Mouse (Mus musculus) c-Kit-positive CD71-positive TER-119-negative erythroid progenitor cells, embryonic 14.5 days (primary cell): ENCODE data around the gene Abca7.
"Not testable (repeated sequence)": the region's sequence is repeated elsewhere in the genome, so short reads cannot be mapped to it uniquely, and the experiment has no call there.

Experiments
- DNase-seq: peaks from one replicate; pipeline ENCODE4 v3.0.0-alpha.2; 2013; ENCODE audit warnings: low read depth

Gene Abca7

DNA sequence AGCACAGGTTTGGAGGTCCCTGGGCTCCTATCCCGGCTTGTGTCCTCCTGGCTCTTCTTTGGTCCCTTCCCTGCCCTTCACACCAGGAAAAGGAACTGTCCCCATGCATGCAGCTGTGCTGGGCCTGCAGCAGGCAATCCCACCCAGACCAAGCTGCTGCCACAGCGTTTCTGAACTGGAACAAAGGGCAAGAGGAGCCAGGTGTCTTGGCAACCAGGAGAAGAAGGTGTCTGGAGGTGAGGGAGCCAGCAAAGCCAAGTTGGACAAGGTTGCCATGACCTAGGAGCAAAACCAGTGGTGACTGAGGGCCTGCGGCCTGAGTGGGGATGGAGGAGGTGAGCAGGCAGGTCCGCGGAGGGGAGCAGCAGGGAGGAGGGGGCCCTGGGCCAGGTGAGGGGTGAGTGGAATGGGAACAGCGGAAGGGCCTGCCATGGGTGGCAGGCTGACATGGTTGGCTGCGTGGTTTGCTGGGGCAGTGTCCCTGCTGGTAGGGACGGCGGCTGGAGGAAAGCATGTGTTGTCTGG, 50.8 kb downstream of the Abca7 start, which contains the start of gene Gpx4:
Gene Gpx4, plus strand, starts transcription at position 126 of the 525 bp plus-strand sequence.
- no peak for DNase-seq

DNA sequence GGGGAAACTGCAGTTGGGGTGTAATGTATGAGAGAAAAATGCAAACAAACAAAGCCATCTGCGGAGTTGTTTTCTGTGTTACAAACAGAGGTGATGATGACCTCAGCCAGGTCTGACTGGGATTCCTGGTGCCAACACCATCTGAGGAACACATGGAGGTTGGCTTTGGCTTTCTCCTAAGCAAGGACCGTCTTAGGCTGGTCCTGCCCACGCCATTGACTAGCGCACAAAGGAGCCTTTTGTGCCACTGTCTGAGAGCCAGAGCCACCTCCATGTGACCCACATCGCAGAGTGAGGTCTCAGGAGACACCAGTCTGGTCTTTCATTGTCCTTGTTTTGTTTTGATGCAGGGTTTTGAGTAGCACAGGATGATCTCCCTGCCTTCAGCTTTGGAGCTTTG, 52.1 kb downstream of the Abca7 start:
- DNase-seq = no peak

DNA sequence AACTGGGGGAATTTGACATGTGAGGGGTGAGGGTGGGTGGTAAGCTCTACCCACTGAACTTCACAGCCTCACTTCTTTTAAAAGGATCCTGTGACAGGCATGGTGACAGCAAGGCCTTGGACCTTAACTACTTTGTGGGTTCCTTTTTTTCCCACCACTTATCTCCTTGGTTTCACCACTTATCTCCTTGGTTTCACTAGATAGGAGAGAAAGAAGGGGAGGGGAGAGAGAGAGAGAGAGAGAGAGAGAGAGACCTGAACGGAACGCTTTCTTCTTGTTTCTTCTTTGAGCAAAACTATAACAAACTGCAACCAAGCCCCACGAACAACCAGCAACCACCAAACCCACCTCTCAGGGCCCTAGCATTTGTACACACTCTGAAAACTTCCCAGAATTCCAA, 52.5 kb downstream of the Abca7 start:
- DNase-seq = no peak

DNA sequence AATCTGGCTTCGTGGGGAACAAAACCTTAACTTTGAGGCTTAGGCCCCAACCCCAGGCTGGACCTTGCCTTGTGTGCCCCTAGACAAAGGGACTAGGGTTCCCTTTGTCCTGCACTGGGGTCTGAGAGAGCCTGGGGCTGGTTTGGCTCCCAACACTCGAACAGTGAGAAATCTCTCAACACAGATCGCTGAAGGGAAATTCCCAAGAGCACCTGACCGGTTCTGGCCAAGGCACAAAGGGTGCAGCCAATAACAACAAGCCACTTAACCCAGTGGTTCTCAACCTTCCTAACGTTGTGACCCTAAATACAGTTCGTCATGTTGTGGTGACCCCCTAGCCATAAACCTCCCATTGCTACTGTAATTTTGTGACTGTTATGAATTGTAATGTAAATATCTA, 54.0 kb downstream of the Abca7 start:
- DNase-seq = no peak

DNA sequence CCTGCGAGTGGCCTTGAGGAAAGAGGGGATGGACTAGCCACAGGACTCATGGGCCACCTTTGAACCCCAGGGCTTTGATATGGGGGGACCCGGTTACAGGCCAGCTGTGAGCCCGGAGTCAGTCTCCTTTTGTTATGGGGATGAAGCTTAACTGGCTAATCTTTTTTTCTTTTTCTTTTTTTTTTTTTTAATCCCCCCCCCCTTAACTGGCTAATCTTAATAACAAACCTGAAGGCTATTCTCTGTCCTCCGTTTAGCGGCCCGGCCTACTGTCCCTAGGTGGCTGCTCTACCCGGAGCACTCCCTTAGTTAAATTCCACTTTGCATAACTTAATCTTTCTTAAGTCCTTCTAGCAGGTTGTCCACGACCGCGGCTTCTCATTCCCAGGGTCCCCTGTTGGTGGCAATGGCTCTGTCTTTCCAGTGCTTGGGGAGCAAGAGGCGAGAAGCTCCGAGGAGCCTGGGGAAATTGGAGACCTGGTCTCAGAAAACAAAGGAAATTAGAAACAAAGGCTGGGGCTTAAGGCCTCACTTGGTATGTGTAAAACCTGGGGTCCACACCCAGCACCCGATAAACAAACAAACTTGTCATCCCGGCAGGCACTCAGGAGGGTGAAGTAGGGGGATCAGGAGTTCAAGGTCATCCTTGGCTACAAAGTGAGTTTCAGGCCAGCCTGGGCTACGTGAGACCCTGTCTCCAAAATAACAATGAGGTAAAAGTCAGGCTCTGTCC, 54.8 kb downstream of the Abca7 start:
- DNase-seq = no peak

DNA sequence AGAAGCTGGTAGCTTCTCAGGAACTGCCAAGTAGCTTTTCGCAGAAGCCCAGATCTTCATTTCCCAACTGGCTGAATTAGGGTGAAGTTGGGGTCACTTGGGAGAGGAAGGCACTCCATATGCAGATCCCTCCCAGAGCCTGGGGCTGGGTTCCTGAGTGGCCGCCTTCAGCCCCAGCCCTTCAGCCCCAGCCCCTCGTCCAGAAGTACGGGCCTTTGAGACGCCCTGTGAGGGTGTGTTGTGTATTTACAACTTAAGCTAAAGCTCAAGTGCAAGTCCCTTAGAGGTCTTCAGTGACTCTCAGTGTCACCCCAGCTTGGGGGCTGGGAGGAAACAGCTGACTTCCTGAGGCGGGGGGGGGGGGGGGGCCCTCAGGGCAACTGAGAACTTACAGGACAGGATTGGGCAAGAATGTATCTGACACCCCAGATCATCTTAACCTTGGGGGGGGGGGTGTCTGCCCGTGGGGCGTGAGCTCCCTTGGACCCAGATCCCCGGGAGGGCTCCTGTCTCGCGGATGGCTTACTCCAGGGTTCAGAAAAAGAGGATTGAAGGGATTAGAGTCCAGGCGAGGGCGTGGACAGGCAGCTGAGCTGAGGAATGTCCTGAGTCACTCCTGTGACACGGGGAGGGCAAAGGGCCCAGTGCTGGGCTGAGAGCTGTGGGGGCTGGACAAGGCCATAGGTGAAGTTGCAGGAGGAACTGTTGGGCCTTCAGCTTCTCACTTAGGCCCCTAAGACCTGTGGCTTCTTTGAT, 55.5 kb downstream of the Abca7 start:
- DNase-seq = no peak

DNA sequence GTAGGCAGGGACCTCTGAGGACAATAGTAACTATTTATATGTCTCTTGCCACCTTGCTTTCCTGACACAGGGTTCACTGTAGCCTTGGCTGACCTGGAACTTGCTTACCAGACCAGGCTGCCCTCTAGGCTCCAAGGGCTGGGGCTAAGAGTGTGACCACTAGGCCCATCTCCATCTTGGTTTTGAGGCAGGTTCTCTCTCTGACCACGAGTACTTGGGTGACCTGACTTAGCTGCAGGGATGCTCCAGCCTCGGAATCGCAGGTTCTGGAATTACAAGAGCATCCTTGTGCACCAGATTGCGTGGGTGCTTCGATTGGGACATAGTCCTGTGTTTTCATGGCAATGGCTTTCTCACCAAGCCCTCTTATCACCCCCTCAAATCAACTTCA, 56.1 kb downstream of the Abca7 start:
- no peak for DNase-seq

DNA sequence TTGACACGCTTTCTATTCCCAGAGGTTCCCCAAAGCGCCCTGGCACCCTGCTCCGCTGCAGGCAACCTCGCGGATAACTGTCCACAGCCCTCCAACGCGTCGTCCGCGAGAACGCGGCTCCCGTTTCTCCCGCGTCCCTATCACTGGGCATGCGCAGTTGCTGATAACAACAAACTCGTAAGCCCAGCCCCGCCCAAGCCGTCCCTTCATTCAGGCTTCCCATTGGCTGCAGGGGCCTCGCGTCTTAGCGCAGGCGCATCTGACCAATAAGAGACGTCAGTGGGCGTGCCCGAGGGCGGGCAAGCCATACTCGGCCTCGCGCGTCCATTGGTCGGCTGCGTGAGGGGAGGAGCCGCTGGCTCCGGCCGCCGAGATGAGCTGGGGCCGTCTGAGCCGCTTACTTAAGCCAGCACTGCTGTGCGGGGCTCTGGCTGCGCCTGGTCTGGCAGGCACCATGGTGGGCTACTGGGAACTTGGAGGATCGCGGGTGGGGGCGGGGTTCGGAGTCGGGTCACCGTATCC, 57.0 kb downstream of the Abca7 start:
- peak; percentile 100 for DNase-seq

DNA sequence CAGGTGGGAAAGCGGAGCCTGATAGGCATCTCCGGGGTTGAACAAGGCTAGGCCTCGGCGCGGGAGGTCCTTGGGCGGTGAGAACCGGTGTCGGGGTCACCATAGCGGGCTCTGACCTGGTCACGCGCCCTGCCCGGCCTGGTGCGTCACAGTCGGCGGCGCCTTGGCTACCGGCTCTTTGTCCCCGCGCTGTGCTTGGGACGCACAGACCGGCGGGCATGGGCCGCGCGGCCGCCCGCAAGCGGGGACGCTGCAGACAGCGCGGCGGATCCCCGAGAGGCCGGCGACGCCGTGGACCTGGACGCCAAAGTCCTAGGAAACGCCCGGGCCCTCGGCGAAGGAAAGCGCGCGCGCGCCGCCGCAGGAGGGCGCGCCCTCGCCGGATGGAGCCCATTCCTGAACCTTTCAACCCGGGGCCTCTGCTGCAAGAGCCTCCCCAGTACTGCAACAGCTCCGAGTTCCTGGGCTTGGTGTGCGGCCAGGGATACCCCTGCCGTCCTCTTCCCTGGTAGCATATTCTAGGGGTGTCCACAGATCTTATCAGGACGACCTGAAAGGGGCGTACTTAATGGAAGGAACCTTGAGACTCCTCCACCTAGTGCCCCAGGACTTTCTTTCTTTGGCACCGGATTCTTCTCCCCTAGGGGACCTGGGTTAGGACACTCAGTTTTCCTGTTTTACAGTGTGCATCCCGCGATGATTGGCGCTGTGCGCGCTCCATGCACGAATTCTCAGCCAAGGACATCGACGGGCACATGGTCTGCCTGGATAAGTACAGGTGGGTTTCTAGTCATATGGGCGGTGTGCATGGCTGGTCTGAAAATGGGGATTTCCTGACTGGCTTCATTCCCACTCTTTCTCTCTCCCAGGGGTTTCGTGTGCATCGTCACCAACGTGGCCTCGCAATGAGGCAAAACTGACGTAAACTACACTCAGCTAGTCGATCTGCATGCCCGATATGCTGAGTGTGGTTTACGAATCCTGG, 57.8 kb downstream of the Abca7 start:
- DNase-seq = peak; percentile 53

DNA sequence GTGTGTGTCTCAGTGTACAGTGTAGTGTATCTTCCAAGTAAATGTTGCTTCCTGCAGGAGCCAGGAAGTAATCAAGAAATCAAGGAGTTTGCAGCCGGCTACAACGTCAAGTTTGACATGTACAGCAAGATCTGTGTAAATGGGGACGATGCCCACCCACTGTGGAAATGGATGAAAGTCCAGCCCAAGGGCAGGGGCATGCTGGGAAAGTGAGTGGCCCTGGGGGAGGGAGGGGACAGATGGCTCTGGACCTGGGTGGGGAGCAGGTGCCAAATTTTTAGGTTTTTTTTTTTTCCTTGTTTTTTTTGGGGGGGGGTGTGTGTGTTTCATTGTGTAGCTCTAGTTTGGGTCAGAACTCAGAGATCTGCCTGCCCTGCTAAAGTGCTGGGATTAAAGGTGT, 58.6 kb downstream of the Abca7 start:
- not testable (repeated sequence) for DNase-seq

DNA sequence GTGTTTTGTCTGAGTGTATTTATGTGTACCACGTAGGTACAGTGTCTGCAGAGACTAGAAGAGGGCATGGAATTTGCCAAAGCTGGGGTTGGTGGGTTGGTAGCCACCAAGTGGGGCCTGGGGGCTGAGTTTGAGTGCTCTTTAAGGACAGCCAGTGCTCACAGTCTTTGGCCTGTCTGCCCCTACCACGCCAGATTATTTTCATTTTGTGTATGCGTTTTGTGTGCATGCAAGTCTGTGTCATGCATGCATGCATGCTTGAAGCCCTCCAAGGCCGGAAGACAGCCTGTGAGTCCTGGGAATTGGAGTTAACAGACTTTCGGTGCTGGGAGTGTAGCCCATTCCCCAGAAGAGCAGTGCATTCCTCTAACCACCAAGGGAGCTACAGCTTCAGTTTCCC, 59.1 kb downstream of the Abca7 start:
- no peak for DNase-seq

DNA sequence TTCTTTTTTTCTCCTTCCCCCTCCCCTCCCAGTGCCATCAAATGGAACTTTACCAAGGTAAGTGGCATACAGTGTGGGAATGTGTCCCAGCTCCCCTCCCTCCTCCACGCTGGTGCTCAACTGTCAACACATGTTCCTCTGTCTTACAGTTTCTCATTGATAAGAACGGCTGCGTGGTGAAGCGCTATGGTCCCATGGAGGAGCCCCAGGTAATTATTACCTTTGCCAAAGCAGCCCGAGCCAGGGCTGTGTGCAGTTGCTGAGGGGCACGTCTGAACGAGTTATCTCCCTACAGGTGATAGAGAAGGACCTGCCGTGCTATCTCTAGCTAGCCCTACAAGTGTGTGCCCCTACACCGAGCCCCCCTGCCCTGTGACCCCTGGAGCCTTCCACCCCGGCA, 59.6 kb downstream of the Abca7 start:
- no peak for DNase-seq

DNA sequence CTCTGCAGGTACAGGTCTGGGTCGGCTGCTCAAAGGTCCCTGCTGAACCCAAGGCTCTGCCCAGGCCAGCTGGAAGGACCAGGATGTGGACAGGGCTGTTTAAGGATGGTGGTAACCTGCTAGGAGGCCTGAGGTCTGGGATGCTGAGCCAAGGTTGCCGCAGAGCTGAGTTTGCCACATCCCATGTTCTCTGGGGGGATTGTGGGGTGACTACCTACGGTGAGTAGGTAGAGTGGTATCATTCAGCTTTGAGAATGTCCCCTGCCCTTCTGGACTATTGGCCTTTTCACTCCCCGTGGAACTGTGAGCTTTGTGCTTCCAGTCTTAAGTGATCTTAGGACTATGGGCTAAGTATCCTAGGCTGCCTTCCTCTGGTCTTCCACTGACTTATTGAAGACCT, 60.2 kb downstream of the Abca7 start:
- no peak for DNase-seq

DNA sequence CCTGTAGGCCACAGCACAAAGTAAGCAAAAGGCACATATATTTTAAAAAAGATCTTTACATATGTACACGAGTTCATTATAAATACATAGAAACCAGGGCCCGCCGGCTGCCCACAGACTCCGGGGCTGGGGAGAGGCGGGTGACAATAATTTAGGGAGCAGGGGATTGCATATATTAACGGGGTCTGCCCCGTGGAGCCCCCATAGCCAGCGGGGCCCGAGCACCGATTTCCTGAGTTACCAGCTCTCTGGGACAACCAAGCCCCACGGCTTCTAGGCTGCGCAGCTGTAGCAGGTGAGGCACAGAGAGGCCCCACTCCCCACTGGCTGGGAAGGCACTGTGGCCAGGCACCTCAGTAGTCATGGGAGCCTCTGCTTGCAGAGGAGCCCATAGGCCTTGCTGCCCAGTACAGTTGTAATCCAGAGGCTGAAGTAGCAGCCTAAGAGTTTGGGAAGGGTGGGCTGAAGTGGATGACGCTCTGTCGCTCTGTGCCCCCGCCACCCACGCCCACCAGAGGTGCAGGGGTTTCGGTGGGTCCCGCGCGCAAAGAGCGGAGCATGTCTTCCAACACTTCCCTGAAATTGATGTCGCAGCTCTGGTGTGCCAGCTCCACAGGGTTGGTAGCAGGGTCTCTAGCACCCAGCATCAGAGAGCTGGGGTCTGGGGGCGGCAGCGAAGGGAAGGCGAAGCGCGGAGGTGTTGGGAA, 60.8 kb downstream of the Abca7 start:
- no peak for DNase-seq

DNA sequence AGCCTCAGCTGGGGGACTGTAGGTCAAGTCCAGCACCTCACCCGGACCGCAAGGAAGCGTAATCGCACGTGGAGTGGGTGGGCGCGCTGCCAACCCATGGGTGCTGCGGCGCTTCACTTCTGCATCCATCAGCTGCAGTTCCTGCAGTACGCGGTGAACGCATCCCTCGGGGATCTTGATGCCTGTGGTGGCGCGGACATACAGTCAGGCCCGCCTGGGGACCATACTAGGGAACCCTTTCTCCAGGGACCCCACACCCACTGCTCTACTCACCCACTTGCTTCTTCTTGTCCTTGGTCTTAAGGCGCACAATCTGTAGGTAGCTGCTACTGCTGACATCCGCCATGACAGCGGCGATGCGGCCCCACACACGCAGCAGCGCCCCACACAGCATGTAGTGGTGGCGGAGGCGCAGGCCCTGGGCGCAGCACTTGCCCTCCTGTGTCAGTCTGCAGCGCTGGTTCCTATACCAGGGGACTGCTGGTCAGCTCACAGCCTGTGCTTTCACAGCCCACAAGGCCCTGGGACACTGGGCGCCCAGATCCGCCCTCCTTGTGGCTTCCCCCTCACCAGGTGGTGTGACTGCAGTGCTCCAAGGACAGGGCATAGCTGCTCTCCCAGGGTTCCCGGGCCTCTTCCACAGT, 61.5 kb downstream of the Abca7 start:
- no peak for DNase-seq

DNA sequence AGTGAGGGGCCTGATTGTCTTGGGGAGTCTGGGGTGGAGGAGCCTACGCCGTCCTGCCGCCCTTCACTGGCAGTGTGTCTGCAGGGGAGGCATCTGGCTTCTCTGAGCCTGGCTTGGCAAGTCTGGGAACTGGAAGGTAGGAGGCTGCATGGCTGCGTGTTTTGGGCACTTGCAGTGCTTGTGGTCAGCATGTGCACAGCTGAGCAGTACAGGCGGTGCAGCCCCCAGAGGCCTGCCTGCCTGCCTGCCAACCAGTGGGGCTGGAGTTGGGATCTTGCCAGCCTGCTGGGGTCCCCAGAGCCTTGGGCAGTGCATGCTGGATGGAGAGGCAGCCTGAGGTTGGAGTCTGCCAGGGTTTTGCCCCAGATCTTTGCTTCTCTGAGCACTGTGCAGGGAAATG, 66.8 kb downstream of the Abca7 start:
- DNase-seq = no peak

DNA sequence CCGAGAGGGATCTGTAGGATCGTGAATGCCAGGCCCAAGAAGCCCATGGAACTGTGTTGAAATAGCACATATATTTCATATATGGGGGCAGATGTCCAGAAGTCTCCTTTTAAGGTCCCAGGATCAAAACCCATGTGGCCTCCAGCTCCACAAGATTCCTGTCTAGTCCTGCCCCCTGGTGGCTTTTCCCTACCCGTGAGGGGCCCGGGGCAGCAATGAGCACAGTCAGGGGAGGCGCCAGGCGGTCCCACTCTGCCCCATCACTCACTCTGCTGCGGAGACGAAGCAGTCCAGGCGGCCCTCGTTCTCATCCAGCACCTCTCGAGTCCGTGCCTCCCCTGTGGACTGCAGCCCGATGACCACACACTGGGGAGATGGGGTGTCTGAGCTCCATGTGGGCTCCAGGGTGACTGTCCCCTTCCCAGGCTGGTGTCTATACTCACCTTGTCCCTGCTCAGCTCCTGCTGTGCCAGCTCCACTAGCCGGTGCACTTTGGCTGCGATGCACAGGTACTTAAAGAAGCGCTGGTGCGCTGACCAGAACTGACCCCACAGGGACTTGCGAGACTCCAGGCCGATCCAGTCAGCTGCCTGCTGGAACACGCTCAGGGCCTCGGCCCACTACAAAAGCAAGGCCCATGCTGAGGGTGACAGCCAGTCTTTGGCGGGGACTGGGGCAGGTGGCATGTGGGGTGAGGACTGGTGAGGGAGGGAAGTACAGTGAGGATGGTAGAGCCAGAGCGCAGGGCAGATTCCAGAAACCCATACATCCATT, 67.8 kb downstream of the Abca7 start:
- DNase-seq = no peak
